Mouse (Mus musculus) ES-E14 (cell line): ENCODE data around the gene Hist1h2bc.

Experiments used
- CHD2 ChIP-seq: IDR thresholded peaks from 2 replicates; pipeline ENCODE4 v1.6.1; 2014; ENCODE audit warnings: mild to moderate bottlenecking, low read depth, low read length, inconsistent platforms
- MAFK ChIP-seq: IDR thresholded peaks from 2 replicates; pipeline ENCODE4 v1.6.1; 2014; ENCODE audit warnings: mild to moderate bottlenecking, low read depth, low read length, inconsistent platforms; ENCODE audit not compliant: insufficient read depth
- ZNF384 ChIP-seq: IDR thresholded peaks from 2 replicates; pipeline ENCODE4 v1.6.1; 2012; ENCODE audit warnings: low read depth, low read length, inconsistent platforms

DNA sequence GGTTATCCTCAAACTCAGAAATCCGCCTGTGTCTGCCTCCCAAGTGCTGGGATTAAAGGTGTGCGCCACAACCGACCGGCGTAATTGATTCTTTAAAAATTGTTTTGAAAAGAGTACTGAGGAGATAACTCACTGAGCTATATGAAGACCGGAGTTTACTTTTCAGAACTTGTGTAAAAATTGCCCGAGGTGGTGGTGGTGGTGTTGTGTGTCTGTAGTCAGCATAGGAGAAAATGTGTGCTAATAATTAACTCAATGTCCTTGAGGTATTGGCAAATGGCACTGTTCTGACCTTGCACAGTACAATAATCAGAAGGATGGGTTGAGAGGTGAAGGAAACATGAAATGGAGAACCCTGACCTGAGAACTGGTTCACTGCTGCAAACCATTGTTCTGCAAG is 3.9 kb downstream of the Hist1h2bc start:
- TF ChIP-seq ZNF384 (no peak), MAFK (no peak), CHD2 (no peak)
